Mouse (Mus musculus): ENCODE measurements at regions not wholly inside any gene's neighbourhood (a gene's known extent, or its start where the extent isn't known, plus 50 kb on each side); places are given as distances from the start of the nearest gene placed in this dataset.

DNA sequence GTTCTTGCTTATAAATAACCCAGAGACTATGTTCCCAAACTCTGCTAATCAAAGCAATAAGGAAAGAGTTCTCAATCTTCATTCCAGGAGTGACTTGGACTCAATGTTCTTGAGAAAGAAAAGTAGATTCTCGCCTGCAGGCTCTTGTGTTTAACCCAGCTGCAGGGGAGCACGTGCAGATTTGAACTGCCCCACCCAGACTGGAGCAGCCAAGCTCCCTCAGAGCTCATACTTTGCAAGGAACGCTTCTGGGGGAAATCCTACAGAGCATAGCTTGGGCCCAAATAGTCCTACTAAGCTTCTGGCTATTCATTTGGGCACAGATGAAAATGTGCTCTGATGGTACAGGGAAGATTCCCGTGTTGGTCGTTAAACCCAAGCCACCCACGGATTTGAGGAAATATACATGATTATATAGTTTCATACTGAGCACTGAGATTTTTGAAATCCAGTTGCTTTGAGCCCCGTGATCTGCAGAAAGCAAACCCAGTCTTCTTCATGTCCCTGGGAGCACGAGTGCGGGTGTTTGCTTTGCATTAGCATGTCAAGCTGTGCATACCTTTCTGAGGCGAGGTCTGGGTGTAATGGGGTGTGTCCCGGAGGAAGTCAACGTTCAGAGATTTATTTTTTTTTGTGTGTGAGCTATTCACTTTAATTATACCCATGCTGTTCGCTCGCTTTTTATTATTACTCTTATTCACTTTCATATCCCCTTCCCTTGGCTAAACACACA lies 99.1 kb upstream of the Trp63 start:
- DNase-seq (ENCODE audit: low spot score in 2 of 2): no peak

DNA sequence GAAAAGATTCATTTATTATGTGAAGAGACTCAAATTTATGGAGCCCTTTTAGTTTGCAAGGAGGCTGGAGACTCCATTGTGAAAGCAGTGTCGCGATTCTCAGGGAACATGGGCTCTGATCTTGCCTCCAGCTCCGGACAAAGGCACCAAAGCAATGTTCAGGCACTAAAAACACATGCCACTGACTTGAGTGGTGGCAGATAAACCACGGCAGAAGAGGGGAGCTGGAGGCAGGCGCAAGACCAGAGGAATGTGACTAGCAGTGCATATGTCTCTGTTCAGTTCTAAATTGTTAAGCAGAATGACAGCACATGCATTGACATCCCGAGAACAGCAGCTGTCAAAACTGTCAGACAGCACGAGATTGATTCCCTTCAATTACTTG lies 98.5 kb upstream of the Trp63 start:
- DNase-seq (ENCODE audit: low spot score in 2 of 2): peak in 1 of 2 experiments; percentile 43

DNA sequence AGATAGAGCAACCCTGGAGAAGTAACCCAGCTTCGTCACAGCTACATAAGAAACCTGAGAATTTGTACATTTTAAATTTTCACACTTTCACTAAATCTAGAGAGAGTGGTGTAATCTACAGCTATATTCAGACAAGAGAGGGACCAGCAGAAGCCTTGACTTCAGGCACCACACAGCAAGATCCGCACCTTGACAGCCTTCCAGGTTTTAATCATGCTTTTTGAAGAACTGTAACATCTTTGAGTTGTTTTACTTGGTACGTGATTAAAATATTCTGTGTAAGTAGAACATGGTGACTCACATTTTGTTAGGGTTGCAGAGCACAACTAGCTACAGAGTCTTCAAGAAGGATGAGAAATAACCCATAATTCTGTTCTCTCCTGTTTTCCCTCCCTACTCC lies 97.6 kb upstream of the Trp63 start:
- no peak for DNase-seq (ENCODE audit: low spot score in 2 of 2)

DNA sequence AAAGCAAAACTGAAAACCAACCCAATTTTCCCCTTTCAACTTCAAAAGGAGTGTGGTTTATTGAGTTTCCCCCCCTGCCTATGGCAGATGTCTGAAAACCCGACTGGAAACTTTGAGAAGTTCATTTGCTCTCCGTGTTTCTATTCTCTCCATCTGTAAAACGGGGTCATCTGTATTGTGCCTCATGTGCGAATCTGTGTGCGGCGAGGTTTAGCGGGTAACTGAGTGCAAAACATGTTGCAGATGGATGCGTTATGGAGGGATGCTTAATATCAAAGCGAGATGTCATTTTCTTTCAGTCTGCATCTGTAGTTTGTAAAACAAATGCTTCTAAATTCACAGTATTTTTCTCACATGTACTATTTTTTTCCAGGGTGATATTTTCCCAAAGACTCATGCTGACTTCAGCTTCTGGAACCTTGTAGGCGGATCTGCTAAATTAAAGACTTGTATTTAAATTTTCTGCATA lies 95.7 kb upstream of the Trp63 start:
- DNase-seq (ENCODE audit: low spot score in 2 of 2): peak; percentile 13 to 57

DNA sequence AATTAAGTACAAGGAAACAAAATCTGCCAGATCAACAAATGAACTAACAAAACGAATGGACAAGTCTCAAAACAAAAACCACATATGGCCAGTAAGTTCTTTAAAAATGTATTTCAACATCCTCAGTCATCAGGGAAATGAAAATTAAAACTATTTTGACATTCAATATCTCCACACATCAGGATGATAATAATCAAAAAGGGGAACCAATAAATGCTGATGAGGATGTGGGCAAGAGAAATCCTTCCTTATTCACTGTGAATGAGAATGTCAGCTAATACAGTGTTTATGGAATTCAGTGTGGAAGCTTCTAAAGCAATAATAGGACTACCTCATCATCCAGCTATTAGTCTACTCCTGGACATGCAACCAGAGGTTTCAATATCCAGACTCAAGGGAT lies 86.1 kb upstream of the Trp63 start:
- DNase-seq (ENCODE audit: low spot score in 2 of 2): no peak

DNA sequence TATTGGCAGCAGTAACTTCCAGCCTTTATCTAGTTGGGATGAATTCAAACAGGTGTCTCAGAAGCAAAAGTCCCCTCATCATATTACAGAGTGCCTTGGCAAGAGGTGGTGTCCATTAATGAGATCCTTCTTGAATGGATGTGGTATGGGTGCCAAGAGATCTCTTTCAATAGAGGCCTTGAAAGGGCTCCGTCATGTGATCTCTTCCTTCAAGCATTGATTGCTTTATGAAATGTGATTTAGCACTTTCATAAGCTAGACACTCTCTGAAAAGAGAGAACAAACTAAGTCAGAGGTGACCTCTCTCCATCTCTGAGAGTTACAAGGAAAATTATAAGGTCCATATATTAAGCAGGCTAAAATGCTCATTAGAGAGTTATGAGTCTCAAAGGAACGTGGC lies 80.4 kb upstream of the Trp63 start:
- DNase-seq (ENCODE audit: low spot score in 2 of 2): no peak

DNA sequence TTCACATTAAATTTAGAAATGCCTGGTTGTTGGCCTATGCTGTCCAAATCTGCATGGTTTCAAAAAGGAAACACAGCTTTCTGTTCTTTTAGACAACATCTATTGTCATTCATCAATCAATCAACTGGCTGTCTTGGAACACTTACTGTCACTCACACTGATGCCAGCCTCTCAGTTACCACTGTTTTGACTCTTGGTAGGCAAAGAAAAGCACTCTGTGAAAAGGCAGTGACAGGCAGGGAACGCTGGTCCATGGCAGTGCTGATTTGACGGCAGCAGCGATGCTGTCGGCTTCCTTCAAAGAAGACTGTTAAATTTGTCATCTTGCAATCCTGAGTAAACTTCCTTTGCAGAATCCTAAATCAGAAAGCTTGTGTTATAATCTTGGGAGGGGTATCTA lies 68.3 kb upstream of the Trp63 start:
- DNase-seq (ENCODE audit: low spot score in 2 of 2): no peak

DNA sequence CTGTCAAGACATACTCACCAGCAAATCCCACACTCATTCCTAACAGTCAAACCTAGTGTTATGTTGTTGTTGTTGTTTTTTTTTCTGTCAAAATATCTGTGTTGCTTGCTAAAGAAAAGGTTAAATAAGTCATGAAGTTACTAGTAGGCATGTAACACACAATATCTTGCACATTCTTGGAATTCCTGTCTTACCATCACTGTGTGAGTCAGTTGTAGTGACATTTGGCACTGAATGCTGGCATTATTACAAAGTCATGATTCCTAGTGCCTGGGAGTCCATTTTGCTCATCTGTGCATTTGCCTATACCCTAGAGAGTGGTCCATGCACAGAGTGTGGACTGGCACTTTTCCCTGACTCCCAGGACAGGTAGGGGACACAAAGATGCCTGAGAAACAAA lies 67.9 kb upstream of the Trp63 start:
- no peak for DNase-seq (ENCODE audit: low spot score in 2 of 2)

DNA sequence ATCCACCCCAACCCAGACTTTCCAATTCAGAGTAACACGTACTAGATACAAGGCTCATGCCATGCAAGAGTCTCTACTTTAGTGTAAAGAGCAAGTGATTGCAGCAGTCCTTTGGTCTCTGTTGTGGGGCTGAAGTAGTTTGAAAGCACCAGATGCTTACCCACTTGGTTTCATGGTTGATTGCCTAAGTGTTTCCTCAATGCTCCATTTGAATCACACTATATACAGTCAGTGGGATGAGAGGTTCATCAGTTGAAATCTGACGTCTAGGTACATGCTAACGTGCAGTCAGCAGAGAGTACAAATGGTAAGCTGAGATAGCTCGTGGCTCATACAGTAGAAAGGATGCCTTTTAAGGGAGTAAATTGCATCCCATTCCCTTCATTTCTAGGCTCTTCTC lies 64.7 kb upstream of the Trp63 start:
- no peak for DNase-seq (ENCODE audit: low spot score in 2 of 2)

DNA sequence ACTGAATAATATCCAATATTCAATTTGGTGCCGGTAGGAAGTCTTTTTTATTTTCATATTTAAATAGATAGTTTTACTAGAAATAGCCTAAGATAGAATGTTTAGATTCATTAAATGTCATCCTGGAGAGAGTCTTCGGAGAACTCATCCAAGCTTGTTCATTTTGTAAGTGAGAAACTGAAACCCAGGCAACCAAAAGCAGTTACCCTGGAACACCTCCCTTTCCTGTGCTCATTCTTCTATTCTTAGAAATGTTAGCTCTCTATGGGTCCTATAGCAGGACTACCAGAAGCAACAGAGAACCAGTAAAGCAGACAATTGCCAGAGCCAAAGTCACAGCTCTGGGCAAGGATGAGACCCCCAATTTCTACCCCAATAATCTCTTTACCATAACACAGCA lies 60.9 kb upstream of the Trp63 start:
- DNase-seq (ENCODE audit: low spot score in 2 of 2): no peak

DNA sequence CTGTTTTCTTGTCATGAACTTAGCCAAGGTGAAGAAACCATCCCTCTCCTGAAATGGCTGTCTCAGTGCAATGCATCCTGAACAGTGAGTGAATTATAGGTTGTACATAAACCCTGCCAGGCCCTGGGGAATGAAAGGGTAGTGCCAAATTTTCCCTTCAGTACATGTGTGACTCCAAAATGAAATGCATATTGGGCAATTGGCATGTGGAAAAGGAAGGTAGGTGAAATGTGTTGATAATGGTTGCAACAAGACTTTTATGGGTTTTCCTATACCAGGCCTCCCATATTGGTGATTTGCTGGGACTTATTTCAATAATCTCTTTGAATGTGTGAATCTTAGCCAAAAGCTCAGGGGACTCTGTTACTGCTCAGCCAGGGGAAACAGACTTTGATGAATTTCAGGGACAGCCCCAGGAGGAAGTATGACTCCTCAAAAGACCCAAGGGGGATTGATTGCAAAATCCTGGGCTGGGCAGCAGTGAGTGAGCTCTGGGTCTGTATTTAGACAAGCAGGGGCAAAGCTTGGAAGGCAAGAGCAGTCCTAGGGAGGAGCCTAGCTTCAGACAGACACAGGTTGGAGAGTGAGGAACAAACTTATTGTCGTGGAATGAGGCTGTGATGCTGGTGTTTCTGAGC lies 59.5 kb upstream of the Trp63 start:
- DNase-seq (ENCODE audit: low spot score in 2 of 2): no peak

DNA sequence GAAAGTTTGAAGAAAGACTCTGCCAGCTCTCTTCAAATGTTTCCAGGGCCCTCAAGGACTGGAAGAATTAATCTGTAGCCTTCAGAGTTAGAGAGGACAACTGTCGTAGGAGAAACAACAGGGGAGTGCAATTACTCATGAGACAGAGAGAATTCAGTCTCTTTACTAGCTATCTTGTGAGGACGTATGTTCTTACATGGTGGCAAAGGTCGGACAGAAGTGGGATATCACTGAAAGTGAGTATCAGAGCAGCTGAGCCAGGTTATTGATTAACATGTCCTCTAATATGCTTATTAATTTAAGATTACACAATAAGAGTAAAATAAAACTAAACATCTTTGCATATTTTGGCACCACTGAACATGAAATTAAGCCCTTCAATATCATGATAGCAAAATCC lies 53.8 kb upstream of the Trp63 start:
- DNase-seq (ENCODE audit: low spot score in 2 of 2): no peak

DNA sequence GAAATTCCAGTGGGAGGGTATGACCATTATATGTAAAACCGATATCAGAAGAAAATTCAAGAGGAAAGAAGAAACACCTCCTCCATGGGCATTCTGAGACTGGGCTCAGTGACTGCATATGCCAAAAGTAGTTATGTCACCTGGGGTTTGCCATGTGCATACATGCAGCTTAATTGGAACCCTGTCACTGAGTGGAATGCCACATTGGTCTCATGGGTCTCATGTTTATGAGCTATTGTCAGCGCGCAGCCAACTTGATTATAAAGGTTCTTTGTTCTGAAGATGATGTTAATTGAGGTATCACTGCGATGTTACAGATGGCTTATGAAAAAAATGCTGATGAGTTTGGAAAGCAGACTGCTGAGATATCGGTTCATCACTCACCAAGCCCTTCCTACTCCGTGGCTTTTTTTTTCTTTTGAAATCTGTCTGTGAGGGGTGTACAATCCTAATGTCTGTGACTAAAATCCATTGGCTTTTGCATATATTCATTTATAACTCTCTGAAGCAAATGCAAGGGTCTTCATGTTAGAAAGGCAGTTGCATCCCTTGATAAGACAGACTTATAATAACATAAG lies 52.3 kb upstream of the Trp63 start:
- no peak for DNase-seq (ENCODE audit: low spot score in 2 of 2)

Data from layer of hippocampus, adult 18-20 months (tissue).